Mouse (Mus musculus) embryonic facial prominence, embryonic 10.5 days (tissue): Measurements from ENCODE around the gene 3110040N11Rik. TPM values are rescaled to one million over a fixed set of nuclear protein-coding genes. Genes with fewer than 3 reads are reported as not detected.

Experiments
- polyA plus RNA-seq: library from polyadenylated mRNA; unstranded; fragments of >200 nt; fragmentation: Nextera tagmentation; extraction: Ambion mirVana; gene quantifications from 2 replicates; pipeline ENCODE4 v1.2.1, GENCODE M21; 2016

The 3110040N11Rik gene
- polyA plus RNA-seq, 1 experiment from 2014 or later: 42.6 TPM

Other genes starting within 250 kb of the 3110040N11Rik start
- gene Fsd2, start 222.5 kb downstream of the 3110040N11Rik start, polyA plus RNA-seq: 0.04 TPM in 1 of 2 replicates, not detected in the other
- 2.4 and 3.4 TPM in 2 replicates for gene Whamm, start 218.2 kb downstream of the 3110040N11Rik start, polyA plus RNA-seq
- 12.2 and 14.6 TPM in 2 replicates for gene Homer2, start 82.0 kb downstream of the 3110040N11Rik start, polyA plus RNA-seq
- gene Ramac, start 26.6 kb downstream of the 3110040N11Rik start, polyA plus RNA-seq: 127 and 130 TPM in 2 replicates
- 56.2 and 58.9 TPM in 2 replicates for gene Btbd1, start 40.0 kb upstream of the 3110040N11Rik start, polyA plus RNA-seq
- gene Gm10160, start 66.3 kb upstream of the 3110040N11Rik start, polyA plus RNA-seq: not detected in 2 replicates
- 10.7 and 12.2 TPM in 2 replicates for gene Tm6sf1, start 69.5 kb upstream of the 3110040N11Rik start, polyA plus RNA-seq
- gene Hdgfl3, start 145.0 kb upstream of the 3110040N11Rik start, polyA plus RNA-seq: 23.6 and 27.5 TPM in 2 replicates
- gene Bnc1, start 202.8 kb upstream of the 3110040N11Rik start, polyA plus RNA-seq: 3.1 and 4.5 TPM in 2 replicates